Mouse (Mus musculus) left cerebral cortex, postnatal 14 days (tissue): ENCODE measurements around the gene Zfp292. TPM values are rescaled to one million over a fixed set of nuclear protein-coding genes. Genes with fewer than 3 reads are reported as not detected.

Experiments used
- DNase-seq, 2 experiments: peaks; one replicate each; pipeline ENCODE4 v3.0.0; 2021 to 2022; ENCODE audit warnings: low spot score in 2 of 2, mixed read lengths in 1 of 2
- intact Hi-C: fragments of 180-260 bp; cut with DNase I; formaldehyde crosslinking; loops from one replicate; pipeline ENCODE4 v1.15.1; 2025
- total RNA-seq, 2 experiments: library from RNA; stranded (reverse); gene quantifications; 2 replicates each; pipeline ENCODE4 v1.2.3; 2021

Zfp292 gene
- total RNA-seq, 2 experiments from 2014 or later, result 23.0 to 23.3 TPM

DNA sequence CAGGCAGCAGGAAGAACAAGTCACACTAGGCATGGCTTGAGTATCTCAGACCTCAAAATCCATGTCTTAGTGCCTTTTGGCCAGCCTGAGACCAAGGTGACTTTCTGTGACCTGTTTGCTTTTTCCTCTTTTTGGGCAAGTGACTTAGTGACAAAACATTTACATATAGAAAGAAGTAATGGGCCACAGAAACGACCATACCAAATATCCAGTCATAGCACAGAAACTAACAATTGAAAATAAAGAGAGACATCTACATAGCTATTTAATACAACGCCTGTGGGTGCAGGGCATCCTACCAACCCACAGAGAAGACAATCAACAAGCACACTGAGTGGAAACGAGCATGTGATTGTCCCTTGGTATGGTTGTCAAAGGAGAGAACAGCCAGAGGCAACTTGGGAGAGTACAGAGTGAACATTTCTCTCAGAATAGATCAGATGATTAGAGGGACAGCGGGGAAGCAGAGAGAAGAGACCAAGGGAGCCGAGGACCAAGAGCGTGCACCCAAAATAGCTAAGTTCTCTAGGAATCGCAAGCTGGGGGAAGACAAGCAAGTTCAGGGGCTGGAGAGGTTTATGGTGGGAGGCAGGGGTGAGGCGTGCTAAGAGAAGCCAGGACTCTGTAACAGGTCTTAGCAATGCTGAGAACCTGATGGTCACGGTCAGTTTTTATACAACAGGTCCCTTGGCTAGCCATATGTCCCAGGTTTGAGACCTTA is 3.0 kb upstream of the Zfp292 start:
- no peak for DNase-seq
- intact Hi-C loops, result no loop called here

DNA sequence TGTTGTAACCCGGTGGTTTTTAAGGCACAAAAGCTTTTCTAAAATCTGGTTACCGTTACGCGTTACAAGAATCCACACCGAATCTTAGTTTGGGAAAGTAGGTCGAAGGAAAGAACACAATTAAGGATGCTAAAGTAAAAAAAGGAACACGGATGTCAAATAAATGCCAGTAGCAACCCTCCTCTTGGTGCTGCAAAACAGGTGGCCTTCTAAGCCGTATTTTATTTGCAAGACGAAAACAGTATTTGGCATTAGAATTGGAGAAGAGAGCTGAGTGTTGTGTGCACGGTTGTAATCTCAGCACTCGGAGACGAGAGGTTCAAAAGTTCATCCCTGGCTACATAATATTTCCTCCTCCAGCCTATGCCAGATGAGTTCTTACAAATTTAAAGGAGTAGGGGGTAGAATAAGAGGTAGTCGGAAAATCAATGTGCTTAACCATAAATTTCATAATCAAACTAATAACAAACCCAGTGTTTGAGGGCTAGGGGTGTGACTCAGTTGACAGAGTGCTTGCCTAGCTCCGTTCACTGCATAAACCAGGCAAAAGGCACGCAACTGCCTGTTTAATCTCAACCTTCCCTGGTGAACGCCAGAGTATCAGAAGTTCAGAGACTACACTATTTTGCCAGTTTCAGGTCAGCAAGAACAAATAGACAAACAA is 738 bp upstream of the Zfp292 start:
- DNase-seq, result peak in 1 of 2 experiments; percentile 9
- intact Hi-C loops, result loop anchor here (2.0 kb wide), 1 partner anchor 197 kb away; the partner anchor contains the start of gene Slc35a1

DNA sequence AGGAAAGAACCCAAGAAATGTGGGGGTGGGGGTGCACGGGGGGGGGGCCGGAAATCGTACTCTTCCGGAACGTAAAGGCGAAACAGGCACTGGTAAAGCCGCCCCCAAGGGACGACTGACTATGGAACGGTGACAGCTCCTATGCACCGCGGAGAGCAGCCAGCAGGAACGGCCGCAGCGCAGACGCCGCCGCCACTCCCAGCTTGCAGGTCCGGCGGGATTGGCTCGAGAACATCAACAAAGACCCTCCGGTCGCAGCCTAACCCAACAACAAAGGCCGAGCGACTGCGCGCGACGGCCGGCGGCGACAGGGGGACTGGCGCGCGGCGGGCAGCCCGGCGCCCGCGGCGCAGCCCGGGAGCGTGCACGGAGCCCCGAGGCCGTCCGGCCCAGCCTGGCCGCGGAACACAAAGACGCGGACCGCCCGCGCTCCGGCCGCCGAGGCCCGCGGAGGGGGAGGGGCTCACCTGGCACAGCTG is 430 bp downstream of the Zfp292 start:
- DNase-seq, result peak; percentile 56
- intact Hi-C loops, result loop anchor here (2.0 kb wide), 1 partner anchor 196 kb away; the partner anchor contains the start of gene Slc35a1

DNA sequence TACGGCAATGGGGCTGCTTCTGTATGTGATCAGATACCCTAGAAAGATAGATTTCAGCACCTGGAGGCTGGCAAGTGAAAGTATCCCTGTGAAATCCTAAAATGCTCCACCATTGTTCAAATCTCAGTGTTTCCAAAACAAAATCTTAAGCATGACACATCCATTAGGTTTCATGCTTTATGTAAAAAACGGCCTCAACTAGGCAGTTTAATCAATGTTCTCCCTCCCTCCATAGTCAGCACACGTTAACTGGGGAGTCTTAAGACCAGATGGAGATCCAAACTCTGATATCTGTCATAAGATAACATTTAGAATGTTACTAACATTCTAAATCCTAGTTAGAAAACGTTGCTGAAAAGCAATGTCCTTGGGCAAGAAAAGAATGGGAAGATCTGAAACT is 909 bp downstream of the Zfp292 start:
- intact Hi-C loops, result loop anchor here (2.0 kb wide), 1 partner anchor 195 kb away; the partner anchor contains the start of gene Slc35a1
- no peak for DNase-seq

DNA sequence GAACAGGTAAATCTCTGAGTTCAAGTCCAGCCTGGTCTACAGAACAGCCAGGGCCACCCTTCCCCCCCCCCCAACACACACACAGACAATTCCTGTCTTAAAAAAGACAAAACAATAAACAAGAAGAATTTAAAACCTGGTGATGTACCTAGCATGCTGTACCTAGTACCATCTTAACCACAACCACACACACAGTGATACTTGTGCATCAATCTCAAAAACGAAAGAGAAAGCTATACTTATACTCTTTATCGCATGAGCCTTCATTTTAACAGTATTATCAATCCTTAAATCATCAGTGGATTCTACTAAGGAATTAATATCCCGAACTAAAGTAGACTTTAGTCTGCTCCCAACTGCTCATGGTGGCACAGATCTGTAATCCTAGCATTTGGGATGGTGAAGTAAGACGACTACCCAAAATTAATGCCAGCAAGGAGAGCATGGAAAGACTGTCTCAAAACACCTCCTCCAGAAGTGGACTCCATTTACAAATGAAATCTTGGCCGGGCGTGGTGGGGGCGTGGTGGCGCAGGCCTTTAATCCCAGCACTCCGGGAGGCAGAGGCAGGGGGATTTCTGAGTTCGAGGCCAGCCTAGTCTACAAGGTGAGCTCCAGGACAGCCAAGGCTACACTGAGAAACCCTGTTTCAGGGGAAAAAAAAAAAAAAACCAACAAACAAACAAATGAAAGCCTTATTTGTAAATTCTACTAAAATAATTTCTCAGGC is 1.7 kb downstream of the Zfp292 start:
- no peak for DNase-seq
- intact Hi-C loops, result no loop called here

DNA sequence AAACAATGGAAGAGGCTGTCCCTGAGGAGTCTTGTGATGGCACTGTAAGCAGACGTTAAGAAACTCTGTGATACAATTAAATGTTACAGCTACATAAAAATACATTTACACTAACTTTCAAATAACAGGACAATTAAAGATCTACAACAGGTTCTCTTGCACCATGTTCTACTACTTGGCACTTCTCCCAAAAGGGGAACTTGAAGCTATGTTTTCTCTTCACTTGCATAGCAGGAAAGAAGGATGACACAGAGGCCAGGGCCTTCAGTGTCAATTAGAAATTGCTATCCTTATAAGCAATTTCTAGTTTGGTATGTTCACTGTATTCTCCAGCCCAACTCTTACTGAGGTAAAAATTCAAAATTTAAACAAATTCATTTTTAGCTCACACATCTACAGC is 8.5 kb downstream of the Zfp292 start:
- DNase-seq, result no peak
- intact Hi-C loops, result no loop called here

DNA sequence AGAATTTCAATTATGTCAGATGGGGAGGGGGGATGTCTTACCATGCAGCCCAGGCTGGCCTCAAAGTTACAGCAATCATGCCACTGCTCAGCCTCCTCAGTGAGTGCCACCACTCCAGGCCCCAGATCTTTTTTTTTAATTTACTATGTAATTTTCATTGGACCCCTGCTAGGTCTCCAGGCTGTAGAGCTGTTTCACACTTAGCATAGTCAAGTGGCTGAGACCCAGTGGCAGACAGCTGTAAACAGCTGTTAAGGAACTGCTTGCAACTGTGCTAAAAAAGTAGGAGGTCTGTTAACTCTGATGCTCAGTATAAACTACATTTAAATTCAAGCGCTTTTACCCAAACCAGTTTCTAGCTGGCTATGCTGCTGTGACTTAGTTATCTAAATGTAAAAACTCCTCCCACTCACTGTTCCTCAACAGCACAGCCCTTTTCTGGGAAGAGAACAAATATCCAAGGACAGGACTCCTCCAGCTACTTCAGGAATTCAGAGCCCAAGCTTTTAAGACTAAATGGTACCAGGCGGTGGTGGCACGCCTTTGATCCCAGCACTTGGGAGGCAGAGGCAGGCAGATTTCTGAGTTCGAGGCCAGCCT is 9.8 kb downstream of the Zfp292 start:
- intact Hi-C loops, result no loop called here
- no peak for DNase-seq

DNA sequence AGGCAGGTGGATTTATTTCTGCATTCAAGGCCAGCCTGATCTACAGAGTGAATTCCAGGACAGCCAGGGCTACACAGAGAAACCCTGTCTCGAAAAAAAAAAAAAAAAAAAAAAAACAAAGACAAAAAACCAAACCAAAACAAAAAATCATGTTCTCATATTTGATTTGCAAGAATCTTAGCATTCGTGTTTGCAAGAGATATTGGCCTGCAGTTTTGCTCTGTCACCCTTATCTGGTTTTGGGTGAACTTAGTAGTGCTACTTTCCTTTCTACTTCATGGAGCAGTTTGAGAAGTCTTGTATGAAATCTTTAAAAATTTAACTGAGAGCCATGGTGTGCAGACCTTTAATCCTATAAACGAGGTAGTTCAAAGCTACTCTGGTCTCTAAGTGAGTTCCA is 12.9 kb downstream of the Zfp292 start:
- intact Hi-C loops, result no loop called here
- DNase-seq, result no peak

DNA sequence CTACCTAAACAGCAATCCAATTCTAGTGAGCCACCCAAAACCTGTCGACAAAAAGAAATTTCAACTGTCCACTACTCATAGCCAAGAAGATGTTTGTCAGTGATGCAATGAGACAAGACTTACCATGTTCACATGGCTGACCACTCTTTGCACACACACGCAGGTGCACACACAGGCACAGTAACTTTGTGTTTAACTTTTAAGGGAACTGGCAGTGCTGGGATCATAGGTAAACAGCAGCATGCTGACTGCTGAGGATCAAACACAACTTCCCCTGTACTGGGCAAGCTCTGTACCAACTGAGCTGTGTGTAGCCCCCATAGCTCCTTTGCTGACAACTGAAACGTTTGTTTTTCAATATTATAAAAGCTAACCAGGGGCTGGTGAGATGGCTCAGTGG is 21.3 kb downstream of the Zfp292 start:
- no peak for DNase-seq
- intact Hi-C loops, result no loop called here

DNA sequence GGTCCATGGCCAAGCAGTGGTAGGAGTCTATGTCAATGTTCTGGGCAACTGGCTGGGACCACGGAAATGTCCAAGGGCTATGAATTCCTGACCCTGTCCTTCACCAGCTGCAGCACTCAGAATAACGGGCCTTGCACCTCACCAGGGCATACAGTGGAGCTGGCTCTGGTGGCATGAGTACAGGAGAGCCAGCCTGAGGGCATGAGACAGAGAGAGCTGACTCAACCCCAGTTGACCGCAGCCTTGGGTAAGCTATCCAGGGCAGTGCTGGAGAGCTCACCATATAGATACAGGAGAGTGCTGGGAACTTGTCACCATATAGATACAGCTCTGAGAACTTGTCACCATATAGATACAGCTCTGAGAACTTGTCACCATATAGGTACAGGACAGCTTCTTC is 23.3 kb downstream of the Zfp292 start:
- intact Hi-C loops, result no loop called here

DNA sequence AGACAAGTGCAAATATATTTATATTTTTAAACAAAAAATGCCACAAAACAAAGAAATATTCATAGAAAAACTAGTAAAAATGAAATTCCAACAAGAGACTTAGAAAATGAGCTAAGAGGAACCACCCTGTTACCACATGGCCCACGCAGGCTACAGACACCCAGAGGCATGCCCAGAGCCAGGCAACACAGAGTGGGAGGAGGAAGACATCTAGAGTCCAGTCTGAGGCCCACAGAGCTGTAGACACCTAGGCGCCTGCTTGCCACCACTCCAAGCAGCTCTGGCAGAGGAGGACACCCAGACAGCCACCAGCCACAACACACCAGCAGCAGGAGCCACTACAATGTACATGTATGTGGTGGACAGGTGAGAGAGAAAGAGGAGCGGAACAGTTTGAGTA is 23.9 kb downstream of the Zfp292 start:
- DNase-seq, result no peak
- intact Hi-C loops, result no loop called here

More for the DNA sequence above, 23.3 kb downstream of the Zfp292 start:
- no peak for DNase-seq

DNA sequence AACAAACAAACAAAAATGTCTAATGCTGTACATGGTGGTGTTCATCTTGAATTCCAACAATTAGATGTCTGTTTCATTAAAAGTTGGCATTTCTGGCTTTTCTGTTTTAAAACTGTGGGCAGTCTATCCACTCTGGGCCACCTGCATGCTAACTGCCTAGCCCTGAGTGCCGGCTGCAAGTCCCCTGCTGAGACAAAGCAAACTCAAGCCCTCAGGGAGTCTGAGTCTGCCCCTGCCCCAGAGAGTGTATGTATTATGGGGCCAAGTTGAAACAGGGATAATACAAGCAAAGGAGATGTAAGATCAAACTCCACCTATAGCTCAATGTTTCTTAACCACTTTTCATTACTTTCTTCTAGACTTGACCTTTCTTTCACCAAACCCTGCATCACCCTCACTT is 26.8 kb downstream of the Zfp292 start:
- intact Hi-C loops, result no loop called here
- DNase-seq, result no peak

DNA sequence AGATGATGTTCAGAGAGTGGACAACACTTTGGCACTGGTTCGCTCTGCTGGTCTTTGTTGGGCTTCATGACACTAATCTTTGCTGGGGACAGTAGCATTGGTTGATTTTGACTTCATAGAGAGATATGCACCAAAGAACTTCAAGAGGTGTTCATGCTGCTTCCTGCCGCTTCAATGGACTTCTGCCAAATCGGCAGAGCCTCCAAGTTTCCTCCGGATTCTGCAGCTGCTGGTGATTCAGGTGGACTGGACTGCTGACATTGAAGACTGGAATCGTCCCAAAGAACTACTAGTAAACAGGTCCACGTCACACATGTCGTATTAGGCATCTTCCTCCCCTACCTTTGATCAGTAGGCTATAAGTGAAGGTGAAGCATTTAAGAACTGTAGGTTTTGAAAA is 30.7 kb downstream of the Zfp292 start:
- intact Hi-C loops, result no loop called here
- no peak for DNase-seq

DNA sequence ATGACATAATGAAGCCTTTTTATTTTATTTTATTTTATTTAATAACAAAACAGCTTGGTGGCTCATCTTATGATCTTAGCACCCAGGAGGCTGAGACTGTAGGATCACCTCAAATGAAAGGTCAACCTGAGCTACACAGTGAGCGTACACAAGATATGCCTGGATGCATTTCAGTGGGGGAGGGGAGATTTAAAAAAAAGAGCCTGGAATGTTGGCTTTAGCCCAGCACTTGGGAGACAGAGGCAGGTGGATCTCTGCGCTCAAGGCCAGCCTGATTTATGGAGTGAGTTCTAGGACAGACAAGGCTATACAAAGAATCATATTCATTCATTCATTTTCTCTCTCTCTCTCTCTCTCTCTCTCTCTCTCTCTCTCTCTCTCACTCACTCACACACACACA is 32.6 kb downstream of the Zfp292 start:
- no peak for DNase-seq
- intact Hi-C loops, result no loop called here

DNA sequence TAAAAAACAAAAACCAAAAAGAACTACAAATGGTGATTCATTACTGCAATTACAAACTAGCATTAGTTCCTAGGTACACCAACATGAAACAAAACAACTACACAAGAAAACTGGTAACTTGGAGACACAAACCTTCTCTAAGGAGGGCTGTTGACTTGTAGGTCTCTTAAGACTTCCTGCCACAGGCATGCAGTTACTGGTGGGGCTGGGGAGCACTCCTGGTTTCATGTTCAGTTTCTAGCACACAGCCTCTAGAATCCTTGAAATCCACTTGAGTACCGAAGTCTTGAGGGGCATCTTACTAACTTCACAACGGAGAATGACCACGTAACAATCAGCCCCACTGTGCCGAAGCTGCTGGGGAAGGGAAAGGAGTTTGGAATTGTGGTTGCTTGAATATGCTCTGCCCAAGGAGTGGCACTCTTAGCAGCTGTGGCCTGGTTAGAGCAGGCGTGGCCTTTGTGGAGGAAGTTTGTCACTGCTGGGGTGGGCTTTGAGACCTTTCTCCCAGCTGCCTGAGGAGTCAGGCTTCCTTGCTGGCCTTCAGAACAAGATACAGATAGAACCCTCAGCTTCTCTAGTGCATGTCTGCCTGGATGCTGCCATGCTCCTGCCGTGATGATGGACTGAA is 35.0 kb downstream of the Zfp292 start:
- intact Hi-C loops, result no loop called here
- DNase-seq, result no peak

DNA sequence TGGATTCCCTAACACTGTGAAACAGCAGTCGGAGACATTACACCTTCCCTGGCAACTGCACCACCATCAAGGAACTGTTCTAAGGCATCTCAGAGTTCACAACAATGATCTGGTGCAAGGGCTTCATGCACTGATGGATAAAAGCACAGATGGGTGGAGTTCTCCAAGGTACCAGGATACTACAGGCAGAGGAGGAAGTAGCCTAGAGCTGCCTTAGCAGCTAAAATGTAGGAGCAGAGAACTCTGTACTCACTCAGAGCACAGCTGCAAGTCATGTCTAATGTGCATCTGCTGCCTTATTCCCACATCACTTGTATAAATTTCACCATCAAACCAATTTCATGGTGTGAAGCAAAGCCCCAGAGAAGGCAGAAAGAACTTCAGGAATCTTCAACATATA is 38.9 kb downstream of the Zfp292 start:
- no peak for DNase-seq
- intact Hi-C loops, result no loop called here

DNA sequence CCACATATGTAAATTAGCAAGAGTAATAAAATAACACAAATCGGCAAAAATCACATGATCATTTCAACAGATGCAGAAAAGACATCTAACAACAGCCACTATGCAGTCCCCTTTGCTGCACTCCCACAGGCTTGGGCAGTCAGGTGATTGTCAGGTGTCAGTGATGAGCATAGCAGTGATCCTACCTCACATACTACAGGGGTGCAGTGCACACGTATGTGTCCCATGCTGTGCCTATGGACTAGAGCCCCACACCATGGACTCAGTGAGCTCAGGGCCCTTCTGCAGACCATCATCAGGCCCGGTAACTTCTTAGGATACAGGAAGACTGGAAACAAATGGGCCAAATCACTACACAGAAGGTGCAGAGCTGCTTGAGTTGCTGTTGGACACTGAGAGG is 39.9 kb downstream of the Zfp292 start:
- intact Hi-C loops, result no loop called here
- no peak for DNase-seq

DNA sequence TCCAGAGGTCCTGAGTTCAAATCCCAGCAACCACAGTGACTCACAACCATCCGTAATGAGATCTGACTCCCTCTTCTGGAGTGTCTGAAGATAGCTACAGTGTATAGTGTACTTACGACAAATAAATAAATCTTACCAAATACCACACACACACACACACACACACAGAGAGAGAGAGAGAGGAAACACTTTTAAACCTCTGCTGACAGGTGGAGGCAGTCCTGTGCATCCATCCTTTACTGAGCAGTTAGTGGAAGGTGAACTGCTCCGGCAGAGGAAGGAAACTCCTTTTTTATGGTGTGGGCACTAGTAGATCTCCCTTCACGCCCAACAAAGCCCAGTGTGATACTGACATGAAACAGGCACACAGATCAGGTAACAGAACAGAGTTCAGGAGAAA is 51.3 kb downstream of the Zfp292 start:
- intact Hi-C loops, result no loop called here
- DNase-seq, result no peak

DNA sequence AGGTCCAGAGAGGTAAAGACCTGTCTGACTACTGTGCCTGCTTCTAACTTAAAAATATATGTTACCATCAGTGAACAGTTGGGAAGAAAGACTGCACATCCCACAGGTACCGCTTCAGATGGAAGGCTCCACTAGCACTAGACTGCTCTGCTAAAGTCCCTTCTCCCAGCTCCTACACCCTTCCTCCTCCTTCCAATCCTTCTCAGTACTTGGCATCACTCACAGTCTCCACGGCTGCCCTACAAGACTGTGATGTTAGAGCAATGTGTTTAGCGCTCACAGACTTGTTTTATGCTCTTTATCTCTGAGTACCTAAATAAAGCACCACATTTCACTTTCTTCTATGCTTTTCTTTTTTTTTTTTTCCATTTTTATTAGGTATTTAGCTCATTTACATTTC is 53.3 kb downstream of the Zfp292 start:
- intact Hi-C loops, result no loop called here
- DNase-seq, result peak; percentile 6 to 7

DNA sequence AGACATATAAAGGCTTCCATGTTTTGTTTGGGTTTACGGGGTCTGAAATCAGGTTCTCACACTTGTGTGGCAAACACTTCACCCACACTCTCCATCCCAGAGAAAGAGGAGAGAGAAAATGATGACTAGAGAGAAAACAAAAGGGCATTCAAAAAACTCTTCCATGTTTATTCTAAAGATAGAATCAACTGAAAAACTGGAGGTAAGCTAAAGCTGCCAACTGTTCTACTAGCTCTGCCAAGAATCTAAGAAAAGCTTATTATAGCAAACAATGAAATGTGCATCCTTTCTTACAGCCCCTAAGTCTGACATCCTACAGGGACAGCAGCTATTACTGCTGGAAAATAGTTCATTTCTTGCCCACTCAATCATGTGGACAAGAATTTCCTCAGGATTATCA is 58.9 kb downstream of the Zfp292 start:
- intact Hi-C loops, result no loop called here
- DNase-seq, result peak in 1 of 2 experiments; percentile 20
